Mouse (Mus musculus) neural tube, embryonic 15.5 days (tissue): ENCODE data around the gene Elp5. TPM values are rescaled to one million over a fixed set of nuclear protein-coding genes. Genes with fewer than 3 reads are reported as not detected.
"Not testable (repeated sequence)": the region's sequence is repeated elsewhere in the genome, so short reads cannot be mapped to it uniquely, and the experiment has no call there.

Experiments
- ATAC-seq: fragments of 200-750 bp; cut with Nextera tagmentation; 2 replicates; pipeline ENCODE4 v1.8.0; 2017; ENCODE audit warnings: mild to moderate bottlenecking, moderate TSS enrichment, moderate library complexity; ENCODE audit not compliant: low FRiP score
- H3K27ac ChIP-seq: fragments of 300-500 bp; sonication (generic); replicated peaks from 2 replicates; pipeline ENCODE4 v1.5.1; 2015; ENCODE audit warnings: mild to moderate bottlenecking, inconsistent platforms
- H3K27me3 ChIP-seq: fragments of 300-500 bp; sonication (generic); replicated peaks from 2 replicates; pipeline ENCODE4 v1.6.1; 2015; ENCODE audit warnings: inconsistent platforms
- H3K36me3 ChIP-seq: fragments of 300-500 bp; sonication (generic); 2 replicates; pipeline ENCODE4 v1.6.1; 2015; ENCODE audit warnings: inconsistent platforms
- H3K4me1 ChIP-seq: fragments of 300-500 bp; sonication (generic); 2 replicates; pipeline ENCODE4 v1.6.1; 2015; ENCODE audit warnings: inconsistent platforms
- H3K4me2 ChIP-seq: fragments of 300-500 bp; sonication (generic); 2 replicates; pipeline ENCODE4 v1.6.1; 2015; ENCODE audit warnings: inconsistent platforms, mild to moderate bottlenecking, moderate library complexity
- H3K4me3 ChIP-seq: fragments of 300-500 bp; sonication (generic); replicated peaks from 2 replicates; pipeline ENCODE4 v1.5.1; 2015; ENCODE audit warnings: mild to moderate bottlenecking, inconsistent platforms
- H3K9ac ChIP-seq: fragments of 300-500 bp; sonication (generic); replicated peaks from 2 replicates; pipeline ENCODE4 v1.6.1; 2015; ENCODE audit warnings: mild to moderate bottlenecking, inconsistent platforms
- H3K9me3 ChIP-seq: fragments of 300-500 bp; sonication (generic); replicated peaks from 2 replicates; pipeline ENCODE4 v1.6.1; 2016; ENCODE audit warnings: inconsistent platforms
- WGBS: fragments of 180-500 bp; shearing (Covaris S2); methylation state at CpG from one replicate; pipeline ENCODE4 v1.1.7; 2015; ENCODE audit warnings: mixed read lengths; 5-methylcytosine and 5-hydroxymethylcytosine counted together
- polyA plus RNA-seq: library from polyadenylated mRNA; unstranded; fragments of >200 nt; fragmentation: Nextera tagmentation; extraction: Ambion mirVana; gene quantifications from 2 replicates; pipeline ENCODE4 v1.2.1, GENCODE M21; 2015

The Elp5 gene
- polyA plus RNA-seq, 1 experiment from 2014 or later = 167 TPM

- Histone ChIP-seq H3K36me3 (peaks cover 32% of the 10 kb centered on the region), H3K4me1 (peaks cover 18% of the 10 kb centered on the region), H3K27ac (no peak overlapping the region), H3K4me2 (peak overlapping the region; percentile 49), H3K9ac (0 out of 2 replicates have a peak overlapping the region, but pooled peaks have one; percentile 0), H3K9me3 (no peaks in the 10 kb centered on the region), H3K4me3 (peak overlapping the region; percentile 17), H3K27me3 (peaks cover 70% of the 10 kb centered on the region)
- 38% methylated on average over 17 of the region's 17 CpGs for WGBS
- no peak for ATAC-seq
These were observed 15.3 kb downstream of the Elp5 start for GRCm38 (mm10) chr11:69966860-69967517.

DNA sequence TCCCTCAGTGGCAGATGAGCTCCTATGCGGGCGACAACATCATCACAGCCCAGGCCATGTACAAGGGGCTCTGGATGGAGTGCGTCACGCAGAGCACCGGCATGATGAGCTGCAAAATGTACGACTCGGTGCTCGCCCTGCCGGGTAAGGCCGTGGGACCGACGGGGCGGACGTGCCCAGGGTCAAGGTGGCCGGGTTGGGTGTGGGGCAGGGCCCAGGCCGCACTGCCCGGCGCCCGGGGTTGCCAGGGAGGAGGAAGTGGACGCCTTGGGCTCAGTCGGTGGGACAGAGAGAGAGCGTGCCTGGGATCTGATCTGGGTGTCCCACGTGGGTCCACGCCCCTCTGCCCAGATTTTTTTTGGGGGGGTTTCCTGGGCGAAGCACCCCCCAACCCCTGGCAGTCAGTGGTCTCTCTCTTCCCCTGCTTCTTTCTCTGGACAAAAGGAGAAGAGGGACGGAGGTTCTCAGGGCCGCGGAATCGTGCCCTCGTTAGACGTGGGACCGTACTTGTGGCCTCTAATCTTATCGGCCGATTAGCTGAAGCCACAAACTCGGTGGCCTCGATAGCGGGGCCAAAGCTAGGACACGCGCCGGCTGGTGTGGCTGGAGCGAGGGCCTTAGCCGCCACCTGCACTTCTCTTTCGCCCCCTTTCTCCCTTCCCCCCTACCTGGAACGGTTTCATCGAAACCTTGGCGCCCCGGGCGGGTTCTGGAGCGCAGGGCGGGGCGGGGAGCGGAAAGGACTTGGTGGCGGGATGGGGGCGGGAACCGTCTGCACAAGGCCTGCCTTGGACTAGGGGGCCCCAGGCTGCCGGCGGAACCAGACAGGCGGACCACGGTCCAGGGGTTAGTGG is 16.1 kb downstream of the Elp5 start:
- 0 out of 2 replicates have a peak overlapping the region, but pooled peaks have one; percentile 0 for H3K9ac ChIP-seq
- WGBS = 2% methylated on average over 59 of the region's 59 CpGs

DNA sequence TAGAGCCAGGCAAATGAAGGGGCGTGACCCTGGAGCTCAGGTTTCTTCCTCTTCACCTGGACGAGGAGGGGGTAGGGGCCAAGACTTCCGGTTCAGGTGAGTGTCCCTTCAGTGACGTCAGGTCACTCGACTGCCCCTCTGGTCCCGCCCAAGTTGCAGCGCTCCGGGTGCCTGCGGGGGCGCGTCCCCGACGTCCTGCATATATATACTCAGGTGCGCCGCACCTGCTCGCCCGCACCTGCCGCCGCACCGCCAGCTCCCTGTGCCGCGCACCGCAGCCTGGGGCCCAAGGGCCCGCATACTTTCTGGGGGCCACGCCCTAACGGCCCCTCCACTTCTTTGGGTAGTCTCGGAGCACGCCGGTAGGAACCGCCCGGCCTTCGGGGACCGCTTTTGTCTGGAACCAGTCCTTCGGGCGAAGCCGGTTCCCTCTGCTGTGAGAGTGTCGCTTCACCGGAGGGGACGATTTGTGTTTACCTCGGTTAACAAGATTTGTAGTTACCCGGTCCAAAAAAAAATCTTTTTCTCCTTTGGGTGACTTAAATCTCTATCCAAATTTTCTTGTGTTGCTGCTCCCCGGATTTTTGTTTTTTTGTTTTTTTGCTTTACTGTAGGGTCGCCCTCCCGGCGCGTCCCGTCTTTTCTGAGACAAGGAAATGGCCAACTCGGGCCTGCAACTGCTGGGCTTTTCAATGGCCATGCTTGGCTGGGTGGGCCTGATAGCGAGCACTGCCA is 16.9 kb downstream of the Elp5 start:
- Histone ChIP-seq H3K4me1 (peaks cover 18% of the 10 kb centered on the region), H3K9me3 (no peaks in the 10 kb centered on the region), H3K36me3 (peaks cover 23% of the 10 kb centered on the region), H3K9ac (no peak overlapping the region), H3K4me2 (peak overlapping the region; percentile 49), H3K27ac (no peak overlapping the region), H3K4me3 (peak overlapping the region; percentile 17; the same call in 1 of the 2 replicates), H3K27me3 (peaks cover 83% of the 10 kb centered on the region)
- no peak for ATAC-seq
- 1% methylated on average over 48 of the region's 49 CpGs for WGBS

More for the DNA sequence above, 16.1 kb downstream of the Elp5 start:
- peaks cover 77% of the 10 kb centered on the region for H3K27me3 ChIP-seq
- H3K4me1 ChIP-seq = peaks cover 18% of the 10 kb centered on the region
- H3K36me3 ChIP-seq = peaks cover 27% of the 10 kb centered on the region
- no peaks in the 10 kb centered on the region for H3K9me3 ChIP-seq
- no peak overlapping the region for H3K27ac ChIP-seq
- 0 out of 2 replicates have a peak, but pooled peaks have one; percentile 41 for ATAC-seq
- H3K4me2 ChIP-seq = peak overlapping the region; percentile 49
- H3K4me3 ChIP-seq = peak overlapping the region; percentile 17

- H3K9ac ChIP-seq = no peak within 1 kb of the TSS
- peaks cover 18% of the 10 kb centered on the region for H3K4me1 ChIP-seq
- ATAC-seq = no peak
- peaks cover 83% of the 10 kb centered on the region for H3K27me3 ChIP-seq
- H3K4me3 ChIP-seq = peak within 1 kb of the TSS; percentile 14; the same call in 1 of the 2 replicates
- H3K9me3 ChIP-seq = no peaks in the 10 kb centered on the region
- 18% methylated on average over 24 of the region's 24 CpGs for WGBS
- peaks cover 18% of the 10 kb centered on the region for H3K36me3 ChIP-seq
- no peak within 1 kb of the TSS for H3K27ac ChIP-seq
- peak within 1 kb of the TSS; percentile 34 for H3K4me2 ChIP-seq
These were observed 17.6 kb downstream of the Elp5 start, which contains the start of gene Cldn7 for GRCm38 (mm10) chr11:69964650-69965270. TSS of gene Cldn7 (plus strand) at chr11:69964779.

DNA sequence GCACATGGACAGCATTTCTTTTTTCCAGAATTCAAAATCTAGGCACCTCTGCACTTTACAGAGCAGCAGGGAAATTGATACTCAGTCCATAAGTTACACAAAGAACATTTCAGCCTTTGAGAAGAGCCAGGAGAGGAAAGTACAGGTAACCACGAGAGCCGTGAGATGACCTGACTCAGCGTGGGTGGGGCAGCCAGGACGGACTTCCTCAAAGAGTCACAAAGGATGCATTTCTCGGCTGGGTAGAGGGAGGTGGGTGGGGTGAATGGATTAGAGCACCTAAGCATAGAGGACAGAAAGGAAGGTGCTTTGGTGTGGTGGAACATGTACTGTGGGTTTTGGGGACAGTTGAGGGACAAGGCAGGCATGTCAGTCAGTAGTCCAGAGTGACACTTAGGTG is 20.5 kb downstream of the Elp5 start:
- Histone ChIP-seq H3K27ac (no peak overlapping the region), H3K9me3 (no peaks in the 10 kb centered on the region), H3K27me3 (peaks cover 66% of the 10 kb centered on the region), H3K36me3 (no peaks in the 10 kb centered on the region), H3K4me2 (no peak overlapping the region), H3K9ac (no peak overlapping the region), H3K4me1 (peaks cover 17% of the 10 kb centered on the region), H3K4me3 (no peak overlapping the region)
- no peak for ATAC-seq
- 44% methylated on average over 5 of the region's 5 CpGs for WGBS

GRCm38 (mm10) chr11:69960616-69961015 is 21.7 kb downstream of the Elp5 start:
- peaks cover 55% of the 10 kb centered on the region for H3K27me3 ChIP-seq
- no peak overlapping the region for H3K4me3 ChIP-seq
- H3K9me3 ChIP-seq = no peaks in the 10 kb centered on the region
- H3K4me2 ChIP-seq = no peak overlapping the region
- no peak overlapping the region for H3K27ac ChIP-seq
- ATAC-seq = no peak
- no peaks in the 10 kb centered on the region for H3K36me3 ChIP-seq
- peaks cover 6% of the 10 kb centered on the region; the same call in 1 of the 2 replicates for H3K4me1 ChIP-seq
- 39% methylated on average over 5 of the region's 5 CpGs for WGBS
- no peak overlapping the region for H3K9ac ChIP-seq

- Histone ChIP-seq H3K27ac (no peak overlapping the region), H3K9ac (no peak overlapping the region), H3K9me3 (no peaks in the 10 kb centered on the region), H3K4me3 (no peak overlapping the region), H3K4me2 (no peak overlapping the region), H3K4me1 (no peaks in the 10 kb centered on the region), H3K36me3 (no peaks in the 10 kb centered on the region), H3K27me3 (peaks cover 12% of the 10 kb centered on the region; the same call in 1 of the 2 replicates)
- WGBS = 68% methylated on average over 1 of the region's 1 CpGs
- ATAC-seq = no peak
These were observed 26.1 kb downstream of the Elp5 start for GRCm38 (mm10) chr11:69956218-69956617.

- not testable (repeated sequence) for H3K36me3 ChIP-seq, H3K4me2 ChIP-seq, H3K9me3 ChIP-seq, H3K27me3 ChIP-seq, H3K9ac ChIP-seq, H3K4me1 ChIP-seq, H3K4me3 ChIP-seq, ATAC-seq, H3K27ac ChIP-seq
- 77% methylated on average over 4 of the region's 4 CpGs for WGBS
These were observed 26.7 kb downstream of the Elp5 start for GRCm38 (mm10) chr11:69955618-69956017.

DNA sequence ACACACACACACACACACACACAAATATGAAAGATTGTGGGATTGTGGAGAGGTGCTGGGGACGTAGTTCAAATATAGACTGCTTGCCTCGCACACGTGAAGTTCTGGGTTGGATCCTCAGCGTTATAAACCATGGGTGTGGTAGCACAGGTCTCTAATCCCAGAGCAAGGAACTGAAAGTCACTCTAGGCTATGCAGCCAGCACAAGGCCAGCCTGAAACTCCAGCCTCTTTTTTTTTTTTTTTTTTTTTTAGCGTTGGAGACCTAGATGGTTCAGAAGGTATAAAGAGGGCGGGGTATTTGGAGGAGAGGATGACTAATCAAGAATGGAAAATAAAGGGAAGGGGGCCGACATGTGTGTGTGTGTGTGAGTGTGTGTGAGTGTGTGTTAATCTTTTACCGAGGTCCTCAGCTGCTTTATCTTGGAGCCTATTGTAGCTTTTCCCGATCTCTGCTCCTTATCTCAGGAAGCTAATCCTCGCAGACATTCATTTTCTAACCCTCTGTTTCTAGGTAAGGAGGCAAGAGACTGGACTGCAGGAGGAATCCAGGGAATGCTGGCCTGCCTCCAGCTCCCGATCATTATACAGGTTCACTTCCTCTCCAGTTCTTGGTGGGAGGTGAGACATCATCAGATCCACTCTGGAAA is 28.9 kb downstream of the Elp5 start:
- Histone ChIP-seq H3K9ac (no peak overlapping the region), H3K4me3 (no peak overlapping the region), H3K27me3 (peaks cover 15% of the 10 kb centered on the region), H3K4me2 (no peak overlapping the region), H3K27ac (no peak overlapping the region), H3K4me1 (peaks cover 7% of the 10 kb centered on the region), H3K36me3 (no peaks in the 10 kb centered on the region), H3K9me3 (no peaks in the 10 kb centered on the region)
- no peak for ATAC-seq
- 73% methylated on average over 11 of the region's 11 CpGs for WGBS

DNA sequence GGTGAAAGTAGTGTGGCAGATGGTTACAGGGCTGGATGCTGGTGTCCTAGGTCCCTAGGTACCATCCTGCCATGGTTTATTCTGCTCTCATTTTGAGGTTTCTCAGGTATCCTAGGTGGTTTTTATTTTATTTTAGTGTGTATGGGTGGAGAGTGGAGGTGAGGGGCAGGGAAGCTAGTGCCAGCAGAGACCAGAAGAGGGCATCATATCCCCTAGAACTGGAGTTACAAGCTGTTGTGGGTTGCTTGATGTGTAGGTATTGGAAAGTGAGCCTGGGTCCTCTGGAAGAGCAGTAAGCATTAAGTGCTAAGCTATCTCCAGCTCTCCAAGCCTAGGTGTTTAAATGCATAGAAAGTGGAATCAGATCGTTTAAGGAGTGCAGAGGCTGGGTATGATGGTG is 30.0 kb downstream of the Elp5 start:
- H3K36me3 ChIP-seq = no peaks in the 10 kb centered on the region
- no peak for ATAC-seq
- H3K9ac ChIP-seq = no peak overlapping the region
- 62% methylated on average over 1 of the region's 1 CpGs for WGBS
- no peaks in the 10 kb centered on the region for H3K9me3 ChIP-seq
- no peak overlapping the region for H3K4me3 ChIP-seq
- no peak overlapping the region for H3K4me2 ChIP-seq
- H3K4me1 ChIP-seq = peaks cover 18% of the 10 kb centered on the region
- H3K27ac ChIP-seq = no peak overlapping the region
- H3K27me3 ChIP-seq = peaks cover 22% of the 10 kb centered on the region
